Mouse (Mus musculus): ENCODE results near the gene Csnk1e. TPM values are rescaled to one million over a fixed set of nuclear protein-coding genes. Genes with fewer than 3 reads are reported as not detected.

Csnk1e gene
- total RNA-seq, 2 experiments from 2014 or later: 172 to 178 TPM

Small RNA genes lying within 50 kb of the gene (microRNA-seq; reads per million reads assigned to microRNA genes)
- 0 reads per million in 2 experiments for gene Gm44302
- 0 to 2.5 reads per million in 2 experiments for gene Mir1943

Other genes starting within 250 kb of the Csnk1e start
- gene Pick1, start 226.4 kb downstream of the Csnk1e start, total RNA-seq (2021): 10 to 100 TPM; 53.0 to 55.1 TPM
- 1 to 10 TPM in 1 of 2 experiments, under 1 TPM in 1; 0.80 to 1.0 TPM for gene Gm49486, start 226.2 kb downstream of the Csnk1e start, total RNA-seq (2021)
- gene Slc16a8, start 200.8 kb downstream of the Csnk1e start, total RNA-seq (2021): under 1 TPM in 1 of 2 experiments, not detected in 1; 0.41 TPM
- gene Baiap2l2, start 170.0 kb downstream of the Csnk1e start, total RNA-seq (2021): 1 to 10 TPM; 2.8 to 4.8 TPM
- 10 to 100 TPM; 18.3 to 22.5 TPM for gene Pla2g6, start 127.2 kb downstream of the Csnk1e start, total RNA-seq (2021)
- 1 to 10 TPM; 1.7 to 2.0 TPM for gene Maff, start 108.9 kb downstream of the Csnk1e start, total RNA-seq (2021)
- 10 to 100 TPM; 46.1 to 48.1 TPM for gene Tmem184b, start 52.0 kb downstream of the Csnk1e start, total RNA-seq (2021)
- 10 to 100 TPM; 57.7 to 66.4 TPM for gene Kcnj4, start 49.7 kb upstream of the Csnk1e start, total RNA-seq (2021)
- 1 to 10 TPM; 1.0 to 1.3 TPM for gene Kdelr3, start 60.8 kb upstream of the Csnk1e start, total RNA-seq (2021)
- gene Ddx17, start 91.2 kb upstream of the Csnk1e start, total RNA-seq (2021): 100 to 1,000 TPM; 381 to 420 TPM
- gene Dmc1, start 149.5 kb upstream of the Csnk1e start, total RNA-seq (2021): 1 to 10 TPM; 1.3 to 1.7 TPM
- 10 to 100 TPM in 1 of 2 experiments, 1 to 10 TPM in 1; 9.2 to 10.1 TPM for gene Fam227a, start 203.4 kb upstream of the Csnk1e start, total RNA-seq (2021)
- gene Cby1, start 203.6 kb upstream of the Csnk1e start, total RNA-seq (2021): 10 to 100 TPM; 55.6 to 56.6 TPM
- gene Tomm22, start 215.3 kb upstream of the Csnk1e start, total RNA-seq (2021): 100 to 1,000 TPM in 1 of 2 experiments, 10 to 100 TPM in 1; 99.9 to 107 TPM
- gene Josd1, start 232.4 kb upstream of the Csnk1e start, total RNA-seq (2021): 10 to 100 TPM; 36.6 to 40.5 TPM
- gene Gtpbp1, start 235.3 kb upstream of the Csnk1e start, total RNA-seq (2021): 10 to 100 TPM; 42.5 to 46.8 TPM

Data from layer of hippocampus, postnatal 10 days (tissue).